Mouse (Mus musculus) heart, adult 11 months (tissue): ENCODE results near the gene Fbxl17.

Experiments
- DNase-seq: peaks from one replicate; pipeline ENCODE4 v3.0.0; 2022

Fbxl17 gene

GRCm38 (mm10) chr17:63159196-63159595, 340.6 kb downstream of the Fbxl17 start:
- DNase-seq, result peak; percentile 33

GRCm38 (mm10) chr17:63158436-63158835, 341.4 kb downstream of the Fbxl17 start:
- peak; percentile 90 for DNase-seq

GRCm38 (mm10) chr17:63157906-63158305, 341.9 kb downstream of the Fbxl17 start:
- peak; percentile 88 for DNase-seq

- peak; percentile 84 for DNase-seq
Measured at GRCm38 (mm10) chr17:63157019-63157418, 342.8 kb downstream of the Fbxl17 start.

GRCm38 (mm10) chr17:63146514-63146913, 353.3 kb downstream of the Fbxl17 start:
- no peak for DNase-seq

- peak; percentile 84 for DNase-seq
Measured at GRCm38 (mm10) chr17:63145751-63146491, 353.9 kb downstream of the Fbxl17 start.

GRCm38 (mm10) chr17:63145311-63145741, 354.5 kb downstream of the Fbxl17 start:
- DNase-seq, result peak; percentile 5

- DNase-seq, result no peak
Measured at GRCm38 (mm10) chr17:63143825-63144224, 356.0 kb downstream of the Fbxl17 start.

GRCm38 (mm10) chr17:63134805-63135204, 365.0 kb downstream of the Fbxl17 start:
- DNase-seq, result no peak

GRCm38 (mm10) chr17:63122427-63122826, 377.4 kb downstream of the Fbxl17 start:
- no peak for DNase-seq

- DNase-seq, result no peak
Measured at GRCm38 (mm10) chr17:63119701-63120100, 380.1 kb downstream of the Fbxl17 start.

- DNase-seq, result no peak
Measured at GRCm38 (mm10) chr17:63119077-63119476, 380.7 kb downstream of the Fbxl17 start.

- DNase-seq, result no peak
Measured at GRCm38 (mm10) chr17:63117130-63117529, 382.7 kb downstream of the Fbxl17 start.

- DNase-seq, result no peak
Measured at GRCm38 (mm10) chr17:63114399-63115085, 385.3 kb downstream of the Fbxl17 start.

- DNase-seq, result no peak
Measured at GRCm38 (mm10) chr17:63112826-63113225, 387.0 kb downstream of the Fbxl17 start.

- DNase-seq, result peak; percentile 87
Measured at GRCm38 (mm10) chr17:63110994-63111393, 388.8 kb downstream of the Fbxl17 start.

GRCm38 (mm10) chr17:63110211-63110755, 389.5 kb downstream of the Fbxl17 start:
- DNase-seq, result no peak

- DNase-seq, result no peak
Measured at GRCm38 (mm10) chr17:63108035-63108434, 391.8 kb downstream of the Fbxl17 start.

- DNase-seq, result no peak
Measured at GRCm38 (mm10) chr17:63107515-63107914, 392.3 kb downstream of the Fbxl17 start.

GRCm38 (mm10) chr17:63095553-63095952, 404.3 kb downstream of the Fbxl17 start:
- no peak for DNase-seq

GRCm38 (mm10) chr17:63095017-63095416, 404.8 kb downstream of the Fbxl17 start:
- DNase-seq, result no peak

- no peak for DNase-seq
Measured at GRCm38 (mm10) chr17:63093184-63093583, 406.6 kb downstream of the Fbxl17 start.

GRCm38 (mm10) chr17:63092774-63093173, 407.0 kb downstream of the Fbxl17 start:
- DNase-seq, result no peak

GRCm38 (mm10) chr17:63090112-63090511, 409.7 kb downstream of the Fbxl17 start:
- no peak for DNase-seq
